Mouse (Mus musculus) megakaryocyte, embryonic 14.5 days (primary cell): ENCODE results near the gene Azgp1.

Source experiments
- FLI1 ChIP-seq: IDR thresholded peaks from 2 replicates; pipeline ENCODE4 v1.6.1; 2012; ENCODE audit warnings: low read length, inconsistent platforms, mixed read lengths
- GATA1 ChIP-seq: IDR thresholded peaks from 3 replicates; pipeline ENCODE4 v1.6.1; 2012; ENCODE audit warnings: mixed read lengths, low read length, inconsistent platforms, borderline replicate concordance

DNA sequence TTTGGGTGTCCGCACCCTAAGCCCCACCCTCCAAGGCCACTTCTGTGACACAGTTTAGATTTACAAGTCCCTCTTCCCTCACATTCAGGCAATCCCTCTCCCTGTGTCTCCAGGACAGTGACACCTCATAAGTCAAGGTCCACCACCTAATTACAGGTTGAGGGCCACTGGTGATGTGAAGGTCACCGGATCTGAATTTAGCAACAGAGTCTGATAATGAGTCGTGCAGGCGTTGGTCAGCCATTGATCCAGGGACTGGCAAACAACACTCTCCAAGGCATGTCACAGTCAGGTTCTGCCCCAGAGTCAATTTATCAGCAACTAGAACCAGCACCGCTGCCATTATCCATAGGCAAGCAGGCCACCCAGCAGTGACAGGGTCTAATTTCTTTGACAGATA lies 31.1 kb downstream of the Azgp1 start:
- TF ChIP-seq GATA1 (no peak), FLI1 (no peak)
